Mouse (Mus musculus): ENCODE data around the gene Alx1.

Alx1 gene

DNA sequence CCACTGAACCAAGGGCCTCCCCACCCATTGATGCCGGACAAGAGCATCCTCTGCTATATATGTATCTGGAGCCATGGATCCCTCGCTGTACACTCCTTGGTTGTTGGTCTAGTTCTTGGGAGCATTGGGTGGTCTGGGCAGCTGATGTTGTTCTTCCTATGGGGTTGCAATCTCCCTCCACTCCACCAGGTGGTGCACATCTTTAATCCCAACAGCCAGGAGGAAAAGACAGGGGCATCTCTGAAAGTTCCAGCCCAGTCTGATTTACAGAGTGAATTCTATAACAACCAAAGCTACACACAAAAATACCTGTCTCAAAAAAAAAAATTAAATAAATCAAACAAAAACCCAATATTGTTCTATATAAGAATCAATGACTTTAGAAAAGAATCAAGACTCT lies 70.4 kb downstream of the Alx1 start:
- Histone ChIP-seq H3K4me3 (replicated peaks; ENCODE audit: low read length) (no peak overlapping the region), H3K9me3 (ENCODE audit: low read length) (no peaks in the 10 kb centered on the region), H3K36me3 (ENCODE audit: insufficient read depth, low read length) (no peaks in the 10 kb centered on the region), H3K4me1 (replicated peaks; ENCODE audit: low read depth, low read length) (no peaks in the 10 kb centered on the region), H3K27me3 (ENCODE audit: insufficient read depth, low read length) (no peaks in the 10 kb centered on the region)
- TF ChIP-seq CTCF (conservative IDR thresholded peaks at IDR 0.05; ENCODE audit: low read length) (peak; percentile 43), NANOG (IDR thresholded peaks at IDR 0.05; ENCODE audit: borderline replicate concordance, low read length) (no peak)
